ENCODE assay signal across 8 mouse cellular contexts in the genomic region with DNA sequence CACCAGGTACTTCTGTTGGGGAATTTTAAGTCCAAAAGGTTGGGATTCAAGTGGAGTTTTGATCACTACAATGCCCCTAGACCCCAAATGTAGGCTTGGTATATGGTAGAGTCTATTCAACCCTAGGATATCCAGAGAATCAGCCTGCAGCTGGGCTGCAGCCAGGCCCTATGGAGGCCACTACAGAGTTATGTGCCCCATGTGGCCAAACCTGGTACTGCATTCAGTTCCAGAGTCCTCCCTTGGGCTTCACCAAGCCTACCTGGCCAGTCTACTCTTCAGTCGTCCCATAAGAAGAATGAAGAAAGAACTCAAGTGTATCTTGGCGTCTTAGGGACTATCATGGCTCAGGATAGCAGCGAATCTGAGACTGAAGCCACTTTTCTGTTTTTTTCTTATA. TPM values are rescaled to one million over a fixed set of nuclear protein-coding genes. Genes with fewer than 3 reads are reported as not detected.
DNase-seq lines count a peak whose midpoint lies in the region; ATAC-seq lines count a peak whose summit lies in the region.

No protein-coding gene starts in this region.

- H3K4me2 ChIP-seq in hindbrain, embryonic 12.5 days (replicated peaks): no peak overlapping the region
- H3K4me2 ChIP-seq in embryonic facial prominence, embryonic 15.5 days (replicated peaks): no peak overlapping the region

- no peaks in the 10 kb centered on the region for H3K36me3 ChIP-seq in hindbrain, embryonic 10.5 days
- H3K36me3 ChIP-seq in hindbrain, embryonic 12.5 days: no peaks in the 10 kb centered on the region
- no peaks in the 10 kb centered on the region for H3K36me3 ChIP-seq in embryonic facial prominence, embryonic 15.5 days

- 45% methylated on average over 3 of the region's 3 CpGs for WGBS in hindbrain, embryonic 10.5 days
- 47% methylated on average over 3 of the region's 3 CpGs for WGBS in hindbrain, embryonic 12.5 days
- 22% methylated on average over 3 of the region's 3 CpGs for WGBS in embryonic facial prominence, embryonic 15.5 days

- no peak overlapping the region for H3K4me3 ChIP-seq in hindbrain, embryonic 10.5 days
- H3K4me3 ChIP-seq in hindbrain, embryonic 12.5 days: no peak overlapping the region
- no peak overlapping the region for H3K4me3 ChIP-seq in embryonic facial prominence, embryonic 15.5 days (replicated peaks)

- H3K27ac ChIP-seq in hindbrain, embryonic 10.5 days: no peak overlapping the region
- H3K27ac ChIP-seq in hindbrain, embryonic 12.5 days: no peak overlapping the region
- 0 out of 2 replicates have a peak overlapping the region, but pooled peaks have one; percentile 22 for H3K27ac ChIP-seq in embryonic facial prominence, embryonic 15.5 days (replicated peaks)

- peaks cover 3% of the 10 kb centered on the region; the same call in 1 of the 2 replicates for H3K4me1 ChIP-seq in hindbrain, embryonic 10.5 days (replicated peaks)
- H3K4me1 ChIP-seq in hindbrain, embryonic 12.5 days: peaks cover 3% of the 10 kb centered on the region; the same call in 1 of the 2 replicates
- H3K4me1 ChIP-seq in embryonic facial prominence, embryonic 15.5 days: peaks cover 15% of the 10 kb centered on the region

- H3K9me3 ChIP-seq in hindbrain, embryonic 10.5 days: peaks cover 11% of the 10 kb centered on the region; the same call in 1 of the 2 replicates
- 0 out of 2 replicates have a peak, but pooled peaks cover 3% of the 10 kb centered on the region for H3K9me3 ChIP-seq in hindbrain, embryonic 12.5 days (replicated peaks)
- H3K9me3 ChIP-seq in embryonic facial prominence, embryonic 15.5 days (replicated peaks): no peaks in the 10 kb centered on the region

- peak; percentile 53 for DNase-seq in hindbrain, embryonic 10.5 days (ENCODE audit: low spot score)
- DNase-seq in adrenal gland, postnatal 4 days (ENCODE audit: low spot score in 2 of 2): peak; percentile 47 to 54
- DNase-seq in kidney, adult 11 months: peak; percentile 47
- peak; percentile 68 for DNase-seq in left cerebral cortex, postnatal 4 days
- DNase-seq in ovary, adult 18-20 months (ENCODE audit: low spot score): peak; percentile 19
- DNase-seq in testis, postnatal 10 days (ENCODE audit: low spot score): peak; percentile 91

- intact Hi-C loops in left cerebral cortex, postnatal 4 days (cut with DNase I): no loop called here

- no peaks in the 10 kb centered on the region for H3K27me3 ChIP-seq in hindbrain, embryonic 10.5 days (ENCODE audit: insufficient read depth, poor library complexity, severe bottlenecking)
- H3K27me3 ChIP-seq in hindbrain, embryonic 12.5 days: no peaks in the 10 kb centered on the region
- H3K27me3 ChIP-seq in embryonic facial prominence, embryonic 15.5 days: peaks cover 3% of the 10 kb centered on the region; the same call in 1 of the 2 replicates

- H3K9ac ChIP-seq in hindbrain, embryonic 12.5 days: no peak overlapping the region
- H3K9ac ChIP-seq in embryonic facial prominence, embryonic 15.5 days: no peak overlapping the region

- no peak for ATAC-seq in hindbrain, embryonic 12.5 days (ENCODE audit: low FRiP score)
- no peak for ATAC-seq in embryonic facial prominence, embryonic 15.5 days (ENCODE audit: insufficient number of reproducible peaks, low FRiP score, low TSS enrichment, low read depth)

RNA-seq across cellular contexts. Expression of a gene that starts 10.8 kb away (rescaled TPM):
- not detected in 2 replicates for polyA plus RNA-seq in hindbrain, embryonic 10.5 days (2016; fragmentation: Nextera tagmentation; extraction: Ambion mirVana)
- polyA plus RNA-seq in hindbrain, embryonic 12.5 days (2016; fragmentation: Nextera tagmentation; extraction: Ambion mirVana): not detected in 2 replicates
- total RNA-seq in adrenal gland, postnatal 4 days (2021): under 1 TPM in 1 of 2 experiments, not detected in 1; 0.65 TPM
- polyA plus RNA-seq in embryonic facial prominence, embryonic 15.5 days (2015; fragmentation: Nextera tagmentation; extraction: Ambion mirVana): not detected in 2 replicates
- total RNA-seq in left cerebral cortex, postnatal 4 days (2021): not detected

Comparison
In these comparisons a context has a peak if more than half of its experiments do, and no peak if none do; other contexts are left out.
1. DNase-seq: peak in every context shown above with its lines; median percentile 91 in testis, postnatal 10 days; 68 in left cerebral cortex, postnatal 4 days; 53 in hindbrain, embryonic 10.5 days; 50 in adrenal gland, postnatal 4 days; 47 in kidney, adult 11 months; 19 in ovary, adult 18-20 months.